Mouse (Mus musculus) CH12.LX (cell line): ENCODE measurements at regions not wholly inside any gene's neighbourhood (a gene's known extent, or its start where the extent isn't known, plus 50 kb on each side); places are given as distances from the start of the nearest gene placed in this dataset.

Experiments used
- DNase-seq: peaks from one replicate; pipeline ENCODE4 v3.0.0-alpha.2; 2013; ENCODE audit errors: extremely low read depth
- H3K27ac ChIP-seq: 2 replicates; pipeline ENCODE4 v1.5.1; 2012; ENCODE audit warnings: low read depth, mild to moderate bottlenecking, control low read depth, moderate library complexity; ENCODE audit not compliant: insufficient read depth
- H3K27me3 ChIP-seq: replicated peaks from 2 replicates; pipeline ENCODE3; 2012; ENCODE audit warnings: inconsistent platforms
- H3K36me3 ChIP-seq, 2 experiments: replicated peaks in 1 of 2; 2 replicates each; pipeline versions ENCODE3 to v1.6.1; 2012; ENCODE audit warnings: inconsistent platforms in 1 of 2, low read length in 1 of 2, mild to moderate bottlenecking in 1 of 2, mixed read lengths in 1 of 2, moderate library complexity in 1 of 2; ENCODE audit not compliant: control insufficient read depth in 1 of 2, insufficient read depth in 1 of 2
- H3K4me1 ChIP-seq, 2 experiments: 2 replicates each; pipeline ENCODE4 v1.6.1; 2012; ENCODE audit warnings: inconsistent platforms in 1 of 2, moderate library complexity in 1 of 2; ENCODE audit not compliant: insufficient read depth in 2 of 2, control insufficient read depth in 1 of 2
- H3K4me2 ChIP-seq: 2 replicates; pipeline ENCODE4 v1.6.1; 2012; ENCODE audit warnings: low read depth, mild to moderate bottlenecking, control low read depth; ENCODE audit not compliant: poor library complexity, insufficient read depth, severe bottlenecking
- H3K4me3 ChIP-seq, 3 experiments: fragments of 150-350 bp in 1 of 3; sonication (generic) in 1 of 3; replicated peaks in 1 of 3; 2 replicates each; pipeline versions ENCODE3 to v1.5.1; 2011 to 2012; ENCODE audit warnings: low read depth in 2 of 3, low read length in 2 of 3, mild to moderate bottlenecking in 2 of 3, moderate library complexity in 2 of 3, control low read depth in 1 of 3, improper control_type of control experiment in 1 of 3, inconsistent platforms in 1 of 3, mixed read lengths in 1 of 3; ENCODE audit not compliant: poor library complexity in 1 of 3
- H3K79me2 ChIP-seq: replicated peaks from 2 replicates; pipeline ENCODE4 v1.6.1; 2012; ENCODE audit warnings: mild to moderate bottlenecking, moderate library complexity; ENCODE audit not compliant: control insufficient read depth, poor library complexity, insufficient read depth, severe bottlenecking; ENCODE audit errors: extremely low read depth
- H3K9ac ChIP-seq: 2 replicates; pipeline ENCODE4 v1.6.1; 2012; ENCODE audit warnings: low read depth, mild to moderate bottlenecking, control low read depth, moderate library complexity; ENCODE audit not compliant: insufficient read depth
- H3K9me3 ChIP-seq: replicated peaks from 2 replicates; pipeline ENCODE3; 2012; ENCODE audit warnings: low read length, inconsistent platforms, mixed read lengths
- CHD1 ChIP-seq: IDR thresholded peaks from 2 replicates; pipeline ENCODE4 v1.6.1; 2012; ENCODE audit warnings: low read depth, low read length, improper control_type of control experiment, inconsistent platforms
- CTCF ChIP-seq, 2 experiments: IDR thresholded peaks in 1 of 2; conservative IDR thresholded peaks in 1 of 2; 2 replicates each; pipeline ENCODE4 v1.5.1; 2011 to 2012; ENCODE audit warnings: low read depth in 2 of 2, low read length in 2 of 2, improper control_type of control experiment in 1 of 2, inconsistent platforms in 1 of 2, mild to moderate bottlenecking in 1 of 2, moderate library complexity in 1 of 2
- E2F4 ChIP-seq: IDR thresholded peaks from 2 replicates; pipeline ENCODE4 v1.6.1; 2011; ENCODE audit warnings: low read depth, low read length, improper control_type of control experiment; ENCODE audit not compliant: insufficient replicate concordance
- ELF1 ChIP-seq: IDR thresholded peaks from 2 replicates; pipeline ENCODE4 v1.6.1; 2014; ENCODE audit warnings: low read depth, mild to moderate bottlenecking, inconsistent platforms, low read length, improper control_type of control experiment
- EP300 ChIP-seq: IDR thresholded peaks from 2 replicates; pipeline ENCODE4 v1.6.1; 2011; ENCODE audit warnings: low read length, improper control_type of control experiment
- GABPA ChIP-seq: IDR thresholded peaks from 2 replicates; pipeline ENCODE4 v1.6.1; 2012; ENCODE audit warnings: low read depth, low read length, improper control_type of control experiment, inconsistent platforms; ENCODE audit not compliant: insufficient replicate concordance
- HCFC1 ChIP-seq: IDR thresholded peaks from 2 replicates; pipeline ENCODE4 v1.6.1; 2012; ENCODE audit warnings: low read depth, mild to moderate bottlenecking, inconsistent platforms, low read length, improper control_type of control experiment
- IRF4 ChIP-seq: IDR thresholded peaks from 2 replicates; pipeline ENCODE4 v1.6.1; 2014; ENCODE audit warnings: low read depth, mild to moderate bottlenecking, inconsistent platforms, low read length, improper control_type of control experiment
- JUN ChIP-seq: IDR thresholded peaks from 2 replicates; pipeline ENCODE4 v1.6.1; 2011; ENCODE audit warnings: low read depth, mild to moderate bottlenecking, low read length, improper control_type of control experiment, moderate library complexity; ENCODE audit not compliant: insufficient read depth
- JUND ChIP-seq: conservative IDR thresholded peaks from 2 replicates; pipeline ENCODE4 v1.6.1; 2011; ENCODE audit warnings: low read depth, low read length, improper control_type of control experiment
- MAFK ChIP-seq: IDR thresholded peaks from 2 replicates; pipeline ENCODE4 v1.6.1; 2011; ENCODE audit warnings: low read length, improper control_type of control experiment; ENCODE audit not compliant: insufficient replicate concordance
- MAX ChIP-seq: IDR thresholded peaks from 2 replicates; pipeline ENCODE4 v1.6.1; 2011; ENCODE audit warnings: low read length, improper control_type of control experiment
- MEF2A ChIP-seq: IDR thresholded peaks from 2 replicates; pipeline ENCODE4 v1.6.1; 2014; ENCODE audit warnings: low read depth, mild to moderate bottlenecking, inconsistent platforms, low read length, improper control_type of control experiment, borderline replicate concordance
- PAX5 ChIP-seq: IDR thresholded peaks from 2 replicates; pipeline ENCODE4 v1.6.1; 2012; ENCODE audit warnings: low read length, inconsistent platforms, mixed read lengths
- POLR2A ChIP-seq: IDR thresholded peaks from 2 replicates; pipeline ENCODE4 v1.6.1; 2011; ENCODE audit warnings: low read depth, mild to moderate bottlenecking, improper control_type of control experiment, low read length
- POLR2AphosphoS2 ChIP-seq: IDR thresholded peaks from 2 replicates; pipeline ENCODE4 v1.6.1; 2011; ENCODE audit warnings: low read depth, low read length, improper control_type of control experiment
- RAD21 ChIP-seq: IDR thresholded peaks from 2 replicates; pipeline ENCODE4 v1.6.1; 2011; ENCODE audit warnings: low read depth, mild to moderate bottlenecking, low read length, improper control_type of control experiment, moderate library complexity
- SMC3 ChIP-seq: IDR thresholded peaks from 2 replicates; pipeline ENCODE4 v1.6.1; 2011; ENCODE audit warnings: low read depth, low read length, improper control_type of control experiment
- TCF12 ChIP-seq: IDR thresholded peaks from 2 replicates; pipeline ENCODE4 v1.6.1; 2014; ENCODE audit warnings: low read depth, mild to moderate bottlenecking, inconsistent platforms, low read length, improper control_type of control experiment
- UBTF ChIP-seq: IDR thresholded peaks from 2 replicates; pipeline ENCODE4 v1.6.1; 2012; ENCODE audit warnings: low read depth, mild to moderate bottlenecking, inconsistent platforms, low read length, improper control_type of control experiment, moderate library complexity
- USF1 ChIP-seq: IDR thresholded peaks from 2 replicates; pipeline ENCODE4 v1.6.1; 2014; ENCODE audit warnings: low read depth, mild to moderate bottlenecking, inconsistent platforms, low read length, improper control_type of control experiment
- USF2 ChIP-seq: conservative IDR thresholded peaks from 2 replicates; pipeline ENCODE4 v1.6.1; 2011; ENCODE audit warnings: low read depth, low read length, improper control_type of control experiment
- ZC3H11A ChIP-seq: IDR thresholded peaks from 2 replicates; pipeline ENCODE4 v1.6.1; 2012; ENCODE audit warnings: low read depth, mild to moderate bottlenecking, inconsistent platforms, low read length, improper control_type of control experiment
- ZKSCAN1 ChIP-seq: IDR thresholded peaks from 2 replicates; pipeline ENCODE4 v1.6.1; 2012; ENCODE audit warnings: low read depth, inconsistent platforms, low read length, improper control_type of control experiment, borderline replicate concordance
- ZMIZ1 ChIP-seq: IDR thresholded peaks from 2 replicates; pipeline ENCODE4 v1.6.1; 2012; ENCODE audit warnings: low read depth, mild to moderate bottlenecking, inconsistent platforms, low read length, improper control_type of control experiment
- dilution Hi-C: fragments of 300-500 bp; cut with MboI; formaldehyde crosslinking; loops from 2 replicates; pipeline ENCODE4 v1.14.3; 2020; ENCODE audit warnings: low sequenced_read_pairs; ENCODE audit not compliant: extremely low pct_unique_long_range_greater_than_20kb, extremely low pct_ligation_motif_present
- in situ Hi-C: fragments of 300-500 bp; cut with MboI; formaldehyde crosslinking; loops from 3 replicates; pipeline ENCODE4 v1.14.3; 2019; ENCODE audit warnings: low sequenced_read_pairs, low pct_ligation_motif_present, low pct_unique_long_range_greater_than_20kb, mixed read lengths

DNA sequence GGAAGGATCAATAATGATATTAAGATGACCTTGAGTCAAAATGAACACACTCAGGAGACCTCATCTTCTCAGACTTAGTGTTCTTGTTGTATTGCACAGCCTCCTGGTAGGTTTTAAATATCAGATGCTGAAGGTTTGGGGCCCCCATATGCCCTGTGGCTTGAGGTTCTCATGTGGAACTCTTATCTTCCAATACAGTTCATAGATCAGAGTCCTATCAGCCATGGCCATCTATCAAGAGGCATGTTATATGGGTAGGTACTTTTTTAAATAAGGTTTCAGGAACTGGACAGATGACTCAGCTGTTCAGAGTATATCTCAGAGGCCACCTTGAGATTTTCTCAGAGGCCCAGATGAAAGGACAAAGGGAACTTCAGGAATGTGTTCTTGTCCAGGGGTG is 143.2 kb downstream of the Nr4a2 start:
- Histone ChIP-seq H3K27me3 (no peaks in the 10 kb centered on the region), H3K36me3 (no peaks in the 10 kb centered on the region), H3K4me1 (no peaks in the 10 kb centered on the region)
- in situ Hi-C loops: no loop called here
- TF ChIP-seq PAX5: no peak
- TF ChIP-seq USF1: no peak
- TF ChIP-seq MAX: no peak
- TF ChIP-seq IRF4: no peak
- no peak for TF ChIP-seq SMC3
- no peak for TF ChIP-seq HCFC1
- no peak for TF ChIP-seq ZC3H11A
- no peak for TF ChIP-seq EP300
- no peak for TF ChIP-seq POLR2AphosphoS2
- TF ChIP-seq, all 38 proteins: peak for 0
- Histone ChIP-seq H3K27ac (no peak overlapping the region), H3K4me3 (no peak overlapping the region), H3K79me2 (no peaks in the 10 kb centered on the region), H3K9ac (no peak overlapping the region), H3K4me2 (no peak overlapping the region), H3K9me3 (no peaks in the 10 kb centered on the region)
- dilution Hi-C loops: no loop called here
- no peak for DNase-seq

DNA sequence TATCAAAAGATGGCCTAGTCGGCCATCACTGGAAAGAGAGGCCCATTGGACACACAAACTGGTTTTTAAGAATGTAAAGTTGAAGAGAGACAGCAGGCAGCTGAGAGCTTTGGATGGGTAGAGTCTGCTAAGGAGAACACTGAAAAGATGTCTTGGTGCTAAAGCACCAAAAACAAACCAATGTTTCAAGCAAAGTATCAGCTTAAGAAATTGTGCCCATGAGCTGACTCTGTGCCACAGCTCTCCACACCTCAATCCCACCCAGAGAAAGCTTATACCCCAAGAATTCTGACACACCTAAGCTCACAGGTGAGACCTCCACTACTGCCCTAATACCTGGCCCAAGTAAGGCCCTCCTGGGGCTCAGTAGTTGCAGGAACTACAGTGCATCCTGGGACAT is 148.1 kb downstream of the Nr4a2 start:
- H3K9ac ChIP-seq: no peak overlapping the region
- H3K4me1 ChIP-seq: no peaks in the 10 kb centered on the region
- no peak overlapping the region for H3K4me2 ChIP-seq
- H3K79me2 ChIP-seq: no peaks in the 10 kb centered on the region
- no peak overlapping the region for H3K4me3 ChIP-seq
- H3K36me3 ChIP-seq: no peaks in the 10 kb centered on the region
- dilution Hi-C loops: no loop called here
- no peak for TF ChIP-seq GABPA
- no peak for TF ChIP-seq ELF1
- TF ChIP-seq E2F4: no peak
- TF ChIP-seq PAX5: no peak
- no peak for TF ChIP-seq JUN
- TF ChIP-seq JUND: no peak
- TF ChIP-seq UBTF: no peak
- TF ChIP-seq MAFK: no peak
- no peak for TF ChIP-seq MEF2A
- TF ChIP-seq ZKSCAN1: no peak
- TF ChIP-seq CTCF (conservative IDR thresholded peaks at IDR 0.05 in 1 of 2, IDR thresholded peaks at IDR 0.05 in 1 of 2; ENCODE audit: low read depth in 2 of 2, low read length in 2 of 2): no peak
- TF ChIP-seq MAX: no peak
- no peak for TF ChIP-seq ZMIZ1
- no peak for TF ChIP-seq CHD1
- TF ChIP-seq USF2: no peak
- TF ChIP-seq EP300: no peak
- TF ChIP-seq POLR2A: no peak
- TF ChIP-seq TCF12: no peak
- TF ChIP-seq RAD21: no peak
- no peak for TF ChIP-seq ZC3H11A
- TF ChIP-seq, all 38 proteins: peak for 0
- no peak for DNase-seq
- no peaks in the 10 kb centered on the region for H3K27me3 ChIP-seq
- in situ Hi-C loops: no loop called here
- no peaks in the 10 kb centered on the region for H3K9me3 ChIP-seq
- no peak overlapping the region for H3K27ac ChIP-seq
